Mouse (Mus musculus): Measurements from ENCODE around the gene AU040320.

AU040320 gene

DNA sequence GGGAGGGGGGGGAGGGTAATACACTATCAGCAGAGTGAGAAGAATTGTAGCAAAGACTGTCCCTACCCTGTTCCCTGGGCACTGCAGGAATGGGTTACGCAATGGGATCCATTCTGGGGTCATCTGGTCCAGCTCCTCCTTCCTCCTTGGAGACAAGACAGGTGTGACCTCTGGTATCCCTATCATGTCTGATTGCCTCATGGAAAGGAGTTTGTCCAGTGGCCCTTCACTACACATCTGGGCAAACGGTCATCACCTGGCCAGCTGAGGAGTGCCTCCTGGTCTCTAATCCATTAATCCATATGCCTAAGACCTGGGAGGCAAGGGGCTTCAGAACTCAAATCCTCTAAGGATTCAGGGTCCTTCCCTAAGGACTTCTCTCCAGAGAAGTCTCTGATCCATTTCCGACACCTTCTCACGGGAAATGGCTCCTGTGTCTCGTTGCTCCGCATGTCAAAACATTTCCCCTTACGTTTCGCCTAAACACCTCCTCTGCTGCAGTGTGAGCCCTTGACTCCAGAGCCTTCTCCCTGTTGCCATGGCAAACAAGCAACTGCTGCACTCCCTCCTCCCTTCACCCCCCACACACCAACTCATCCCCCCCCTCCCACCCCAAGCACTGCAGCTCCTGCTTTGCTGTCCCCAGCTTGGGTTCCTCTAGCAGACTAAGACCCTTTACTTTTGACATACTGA is 2.3 kb upstream of the AU040320 start:
- no peak for DNase-seq

DNA sequence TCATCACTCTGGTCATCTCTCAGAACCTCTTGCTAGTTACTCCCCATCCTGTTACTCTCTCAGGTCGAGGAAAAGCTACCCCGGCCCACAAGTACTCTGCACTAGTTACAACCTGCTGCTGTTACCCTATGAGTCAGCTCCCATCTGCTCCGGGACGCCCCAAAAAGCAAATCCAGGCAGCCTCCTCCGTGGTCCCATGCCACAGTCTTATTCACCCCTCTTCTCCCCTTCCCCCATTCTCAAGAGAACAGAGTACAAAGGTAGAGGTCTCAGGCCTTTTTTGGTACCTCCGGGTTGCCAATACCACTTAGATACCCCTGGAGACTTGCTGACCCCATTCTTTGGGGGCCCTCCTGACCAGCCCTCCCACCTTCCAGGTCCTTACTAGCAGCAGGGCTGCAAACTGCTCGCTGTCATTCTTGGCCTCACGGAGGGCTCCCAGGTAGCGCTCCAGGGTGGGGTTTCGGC is 1.8 kb upstream of the AU040320 start:
- DNase-seq: no peak

DNA sequence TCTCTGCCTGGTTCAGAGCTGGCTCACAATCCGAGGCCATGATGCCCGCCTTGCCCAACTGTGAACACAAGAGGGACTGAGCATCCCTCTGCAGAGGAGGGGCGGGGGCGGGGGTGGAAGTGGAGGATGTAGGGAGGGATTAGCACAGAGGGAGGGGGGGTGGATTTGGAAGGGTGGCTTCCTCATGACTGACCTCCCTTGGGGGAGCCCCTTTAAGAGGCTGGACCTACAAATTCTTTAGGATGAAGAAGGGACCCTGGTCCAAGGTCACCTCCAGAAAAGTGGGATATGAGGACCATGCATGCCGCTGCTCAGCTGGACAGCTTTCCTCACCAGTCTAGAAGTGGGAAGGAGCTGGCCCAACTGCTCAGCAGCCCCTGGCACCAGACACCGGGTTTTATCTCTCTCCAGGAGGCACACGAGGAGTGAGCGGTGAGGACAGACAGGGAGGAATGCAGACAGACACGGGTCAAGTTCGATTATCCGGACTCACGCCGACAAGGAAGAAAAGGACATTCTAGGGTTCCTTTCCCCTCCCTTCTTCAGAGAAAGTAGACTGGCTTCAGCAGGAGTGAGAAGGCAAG is 1.2 kb upstream of the AU040320 start:
- DNase-seq: peak; percentile 17

DNA sequence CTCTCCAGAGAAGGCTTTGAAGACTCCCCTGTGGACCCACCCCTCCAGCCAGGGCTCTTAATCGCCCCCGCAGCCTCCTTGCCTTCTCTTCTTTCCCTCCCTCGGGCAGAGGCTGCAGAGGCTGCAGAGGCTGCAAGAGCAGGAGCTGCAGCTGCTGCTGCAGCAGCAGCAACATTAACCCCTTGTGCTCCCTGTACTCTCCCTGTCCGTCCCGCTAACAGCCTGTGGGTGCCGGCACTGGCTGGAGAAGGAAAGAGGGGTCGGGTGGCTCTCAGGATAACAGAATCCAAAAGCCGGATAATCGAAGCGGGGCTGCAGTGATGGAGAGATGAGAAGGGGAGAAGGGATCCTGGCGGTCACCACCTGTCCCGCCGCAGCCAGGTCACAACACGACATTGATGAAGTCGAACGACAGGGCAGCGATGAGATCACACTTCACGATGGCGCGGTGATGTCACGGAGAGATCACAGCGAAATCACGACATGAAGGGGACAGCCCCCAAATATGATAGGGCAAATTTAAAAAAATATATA is 669 bp upstream of the AU040320 start:
- peak; percentile 41 for DNase-seq

DNA sequence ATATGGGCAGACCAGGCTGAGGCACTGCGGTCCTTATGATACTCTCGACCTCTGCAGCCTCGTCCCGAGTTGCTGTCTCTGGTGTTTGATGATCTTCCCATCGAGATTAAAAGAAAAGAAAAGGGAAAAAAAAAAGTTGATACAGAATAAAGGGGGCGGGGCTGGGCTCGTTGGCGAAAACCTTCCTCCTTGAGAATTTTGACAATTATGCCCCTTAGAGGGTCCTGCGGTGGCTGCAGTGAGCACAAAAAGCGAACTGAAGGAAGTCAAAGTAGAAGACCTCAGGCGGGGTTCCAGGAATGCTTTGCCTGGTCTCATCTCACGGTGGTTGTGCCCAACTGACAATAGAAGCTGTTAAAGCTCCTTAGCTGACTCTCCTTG is 877 bp downstream of the AU040320 start:
- DNase-seq: peak; percentile 24

DNA sequence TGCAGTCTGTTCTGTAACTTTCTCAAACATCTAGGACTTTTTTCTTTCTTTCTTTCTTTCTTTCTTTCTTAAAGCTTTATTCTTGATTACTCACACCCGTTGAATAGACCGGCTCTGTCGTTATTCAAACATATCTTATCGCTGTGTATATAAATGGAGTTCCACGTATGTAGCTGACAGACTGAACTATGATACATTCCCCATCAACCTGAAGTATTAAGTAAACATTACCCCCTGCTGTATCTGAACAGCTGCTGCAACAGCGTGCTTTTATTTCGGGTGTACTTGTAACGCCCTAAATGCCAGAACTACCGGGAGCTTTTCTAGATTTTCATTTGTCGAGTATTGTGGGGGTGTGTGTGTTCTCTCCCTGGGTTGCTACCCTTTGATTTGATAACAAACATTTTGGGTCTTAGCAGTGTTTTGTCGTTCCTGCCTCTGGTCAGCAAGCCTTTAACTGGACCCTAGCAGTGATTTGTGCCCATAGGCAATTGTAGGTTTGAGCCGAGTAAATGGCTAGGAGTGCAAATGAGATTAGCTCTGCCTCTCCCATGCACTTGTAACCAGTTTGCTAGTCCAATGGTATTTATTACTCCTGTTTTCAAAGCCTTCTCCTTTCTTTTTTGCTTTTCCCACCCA is 1.5 kb downstream of the AU040320 start:
- DNase-seq: no peak

DNA sequence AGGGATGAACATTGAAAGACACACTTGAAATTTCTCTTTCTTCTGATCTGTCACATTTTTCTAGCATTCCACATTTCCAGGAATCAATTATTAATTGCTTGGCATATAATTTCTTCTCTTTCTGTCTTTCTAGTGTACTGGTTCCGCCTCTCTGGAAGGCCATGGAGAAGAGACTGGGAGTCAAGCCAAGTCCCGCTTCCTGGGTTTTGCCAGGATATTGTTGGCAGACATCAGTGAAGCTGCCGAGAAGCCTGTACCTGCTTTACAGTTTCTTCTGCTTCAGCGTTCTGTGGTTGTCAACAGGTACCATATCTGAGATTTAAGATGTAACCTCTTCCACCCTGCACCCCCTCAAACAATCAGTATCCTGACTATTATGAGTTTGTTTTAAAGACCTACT is 3.4 kb downstream of the AU040320 start:
- no peak for DNase-seq

DNA sequence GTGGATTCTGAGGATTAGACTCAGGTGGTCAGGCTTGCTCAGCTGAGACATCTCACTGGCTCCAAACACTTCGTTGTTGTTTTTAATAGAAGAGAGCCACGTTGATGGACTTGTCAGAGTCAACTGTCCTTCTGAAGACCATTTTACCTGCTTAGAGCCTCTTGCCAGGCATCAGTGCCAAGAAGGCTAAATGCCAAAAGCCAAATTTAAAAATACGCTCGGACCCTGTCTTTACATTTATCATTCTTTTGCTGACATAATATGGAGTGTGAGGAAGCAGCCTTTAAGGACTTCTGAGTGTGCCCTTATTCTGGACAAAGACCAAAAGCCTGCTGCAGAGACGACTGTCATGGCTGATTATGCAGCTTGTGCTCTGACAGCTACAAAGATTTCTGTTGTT is 5.0 kb downstream of the AU040320 start:
- DNase-seq: no peak

DNA sequence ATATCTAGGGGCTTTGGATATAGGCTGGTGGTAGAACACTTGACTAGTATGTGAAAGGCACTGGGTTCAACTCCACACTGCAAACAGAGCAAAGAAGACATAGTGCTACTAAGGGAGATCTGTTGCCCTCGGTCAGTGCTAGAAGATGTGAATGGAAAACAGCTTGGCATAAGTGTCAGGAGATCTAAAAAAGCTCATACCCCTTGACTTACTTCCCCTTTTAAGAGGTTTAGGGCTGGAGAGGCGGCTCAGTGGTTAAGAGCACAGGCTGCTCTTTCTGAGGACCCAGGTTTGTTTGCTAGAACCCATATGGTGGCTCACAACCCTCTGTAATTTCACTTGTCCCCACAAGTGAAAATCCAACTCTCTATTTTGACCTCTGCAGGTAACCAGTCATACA is 6.1 kb downstream of the AU040320 start:
- no peak for DNase-seq

DNA sequence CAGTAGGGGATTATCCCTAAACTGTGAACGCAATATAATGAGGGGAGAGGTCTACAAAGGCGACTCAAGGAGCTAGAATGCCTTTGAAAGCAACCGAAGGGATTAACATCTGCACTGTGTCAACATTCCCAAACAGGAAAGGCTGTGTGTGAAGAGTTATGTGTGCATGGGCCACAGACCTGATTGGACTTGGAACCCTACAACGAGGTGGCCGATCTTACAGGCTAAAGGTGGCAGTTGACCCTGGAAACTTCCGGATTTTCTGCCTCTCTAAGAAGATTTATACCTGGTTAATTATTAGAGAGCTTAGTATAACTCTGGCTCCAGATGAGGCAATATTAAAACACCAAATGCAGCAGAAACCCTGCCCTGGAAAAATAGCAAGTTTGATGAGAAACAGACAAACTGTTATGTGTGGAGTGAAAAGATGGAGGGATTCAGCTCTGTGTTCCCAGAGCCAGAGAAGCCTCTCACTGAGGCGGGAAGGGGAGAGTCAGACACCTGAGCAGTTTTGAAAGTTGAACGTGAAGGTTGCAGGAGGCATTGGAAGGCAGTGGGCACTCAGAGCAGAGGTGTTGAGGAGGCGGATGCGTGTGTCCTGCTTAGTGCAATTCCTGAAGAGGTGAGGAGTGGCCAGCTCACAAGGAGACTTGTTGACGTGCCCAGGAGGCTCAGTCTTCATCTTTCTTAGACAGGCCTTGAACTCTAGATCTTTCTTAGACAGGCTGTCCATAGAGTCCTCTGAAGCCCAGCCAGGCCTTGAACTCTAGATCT is 9.4 kb downstream of the AU040320 start:
- DNase-seq: no peak

DNA sequence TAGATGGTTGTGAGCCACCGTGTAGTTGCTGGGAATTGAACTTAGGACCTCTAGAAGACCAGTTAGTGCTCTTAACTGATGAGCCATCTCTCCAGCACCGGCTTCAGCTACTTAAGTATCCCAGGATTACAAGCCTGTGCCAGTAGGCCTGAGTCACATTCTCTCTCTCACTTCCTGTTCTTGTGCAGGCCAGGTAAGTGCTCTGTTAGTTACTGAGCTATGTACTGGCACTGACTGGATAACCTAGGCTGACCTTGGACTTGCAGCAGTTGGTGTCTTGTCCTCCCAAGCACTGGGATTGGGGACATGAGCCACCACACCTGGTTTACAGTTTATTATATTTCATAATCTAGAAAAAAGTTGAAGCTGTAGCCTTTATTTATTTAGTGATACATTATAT is 10.1 kb downstream of the AU040320 start:
- DNase-seq: no peak

DNA sequence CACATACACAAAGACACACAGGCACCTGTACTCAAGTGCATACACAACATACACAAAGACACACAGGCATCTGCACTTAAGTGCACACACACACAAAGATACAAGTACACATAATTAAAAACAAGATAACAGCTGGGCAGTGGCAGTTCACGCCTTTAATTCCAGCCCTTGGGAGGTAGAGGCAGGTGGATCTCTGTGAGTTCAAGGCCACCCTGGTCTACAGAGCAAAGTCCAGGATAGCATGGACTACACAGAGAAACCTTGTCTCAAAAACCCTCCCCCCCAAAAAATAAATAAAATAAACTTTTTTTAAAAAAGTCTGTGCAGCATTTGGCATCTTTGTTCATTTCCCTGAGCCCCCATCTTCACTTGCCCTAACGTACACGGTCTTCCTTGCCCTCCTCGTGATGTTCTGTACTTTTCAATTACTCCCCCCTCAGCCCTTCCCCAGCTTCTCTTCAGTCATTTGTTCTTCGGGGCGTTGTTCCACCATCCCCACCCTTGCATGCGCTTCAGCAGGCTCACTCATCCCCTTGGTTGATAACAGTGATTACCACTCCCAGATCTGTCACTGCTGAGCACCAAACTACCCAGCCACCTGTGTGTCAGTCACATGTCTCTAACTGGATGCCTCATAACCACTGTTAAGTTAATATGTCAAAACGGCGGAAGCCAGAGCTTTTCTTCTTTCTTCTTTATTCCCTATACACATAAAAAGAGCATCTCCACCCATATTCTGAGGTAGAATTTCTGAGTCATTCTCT is 16.6 kb downstream of the AU040320 start:
- DNase-seq: no peak

DNA sequence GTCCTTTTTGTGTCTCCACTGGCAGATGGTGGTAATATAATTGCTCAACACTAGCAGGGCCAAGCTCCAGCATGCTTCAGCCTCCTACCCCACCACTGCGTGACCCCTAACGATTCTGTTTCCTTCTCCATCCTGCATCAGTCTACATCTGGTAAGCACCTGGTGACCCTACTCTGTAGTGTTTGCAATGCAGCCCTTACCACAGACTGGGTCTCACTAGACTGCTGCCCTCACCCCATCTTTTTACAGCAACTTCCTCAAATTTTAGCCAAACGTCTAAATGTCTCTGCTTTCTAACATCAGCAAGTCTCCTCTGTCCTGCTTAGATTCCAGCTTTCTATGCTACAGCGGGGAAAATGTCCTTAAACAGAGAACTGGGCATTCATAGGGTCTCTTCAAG is 17.5 kb downstream of the AU040320 start:
- DNase-seq: no peak

DNA sequence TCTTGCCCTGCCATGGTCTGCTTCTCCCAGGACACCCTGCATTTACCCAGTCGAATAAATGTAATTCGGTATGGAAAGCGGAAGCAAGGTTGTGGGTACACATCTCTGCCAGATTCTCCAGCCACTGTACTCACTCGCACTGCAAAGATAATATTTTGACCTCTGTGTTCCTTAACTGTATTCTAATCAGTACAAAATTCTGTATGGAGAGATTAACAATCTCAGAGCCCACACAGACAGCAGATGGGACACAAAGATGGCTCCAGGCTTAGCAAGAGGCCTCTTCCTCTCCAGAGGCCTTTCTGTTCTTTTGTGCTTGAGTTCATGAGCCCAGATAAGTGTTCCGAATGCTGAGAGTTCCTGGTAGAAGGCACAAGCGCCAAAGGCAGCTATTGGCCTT is 20.5 kb downstream of the AU040320 start:
- no peak for DNase-seq

DNA sequence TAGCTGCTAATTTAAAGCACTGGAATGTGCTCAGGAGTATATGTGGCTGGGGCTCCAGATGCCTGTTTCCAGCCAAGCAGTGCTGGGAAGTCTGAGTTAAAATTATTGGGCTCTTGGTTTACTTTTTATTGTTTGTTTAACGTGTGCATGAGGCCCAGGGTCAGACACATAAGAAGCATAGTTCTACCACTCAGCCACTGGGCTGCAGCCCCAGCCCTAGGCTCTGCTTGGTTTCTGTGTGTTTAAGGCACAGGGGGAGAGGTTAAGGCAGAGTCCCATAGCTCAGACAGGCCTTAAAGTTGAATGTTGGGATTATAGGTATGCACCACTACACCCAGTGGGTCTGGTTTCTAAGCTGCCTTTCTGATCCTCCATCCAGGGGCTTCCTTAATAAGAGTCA is 21.8 kb downstream of the AU040320 start:
- no peak for DNase-seq

DNA sequence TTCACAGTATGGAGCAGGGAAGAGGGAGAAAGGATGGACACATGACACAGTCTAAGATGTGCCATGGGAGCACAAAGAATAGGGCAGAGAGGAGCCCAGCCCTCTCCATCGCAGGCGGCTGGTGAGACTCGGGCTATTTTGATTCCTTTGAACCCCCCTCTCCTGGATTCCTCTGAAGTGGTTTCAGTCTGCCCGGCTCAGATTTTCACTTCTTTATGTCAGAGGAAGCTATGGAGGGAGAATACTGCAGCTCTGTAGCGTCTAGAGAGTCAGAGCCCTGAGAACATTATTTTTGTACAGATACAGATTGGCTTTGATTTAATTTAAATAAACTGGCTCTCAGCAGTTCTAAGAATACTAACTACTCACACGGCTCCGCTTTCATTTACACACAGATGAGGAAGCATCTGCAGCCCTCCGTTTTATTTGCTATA is 25.8 kb downstream of the AU040320 start:
- DNase-seq: no peak

DNA sequence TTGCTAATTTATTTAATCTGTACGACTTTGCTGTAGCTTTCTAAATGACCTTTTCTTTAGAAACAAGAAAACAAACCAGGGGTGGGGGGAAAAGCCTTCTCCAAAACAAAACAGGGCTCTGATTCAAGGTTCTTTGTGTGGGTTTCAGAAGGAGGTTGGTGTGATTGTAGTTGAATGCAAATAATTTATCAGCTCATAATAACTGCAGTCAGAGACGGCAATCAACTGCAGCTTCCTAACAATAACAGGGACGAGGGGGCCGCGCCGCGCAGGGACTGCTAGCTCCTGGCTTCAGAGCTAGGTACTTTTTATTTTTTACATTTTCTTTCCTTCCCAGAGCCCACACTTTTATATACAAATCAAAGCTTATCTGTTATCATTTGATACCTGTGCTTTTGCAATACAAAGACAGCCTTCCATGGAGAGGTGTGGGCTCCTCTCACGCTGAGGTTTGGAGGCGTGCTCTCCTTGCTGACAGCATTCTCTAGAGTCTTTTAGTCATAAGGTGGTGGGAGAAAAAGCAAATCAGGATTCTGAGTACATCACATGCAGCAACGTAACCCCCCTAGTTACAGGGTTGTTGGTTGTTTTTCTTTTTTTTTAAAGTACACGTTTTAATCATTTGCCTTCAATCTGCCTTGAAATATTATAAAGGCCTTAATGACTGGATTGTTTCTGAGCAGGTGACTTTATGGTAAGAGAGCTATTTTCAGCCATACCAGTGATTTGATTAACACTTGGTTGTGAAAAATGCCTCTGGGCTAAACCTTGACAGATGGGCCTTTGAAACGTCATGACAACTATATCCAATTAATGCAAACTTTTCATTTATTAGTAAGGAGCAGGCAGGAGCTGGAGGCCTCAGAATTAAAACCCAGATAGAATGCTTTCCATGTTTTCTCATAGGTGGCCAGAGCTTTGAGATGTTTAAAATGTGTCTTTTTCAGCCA is 26.8 kb downstream of the AU040320 start:
- no peak for DNase-seq

DNA sequence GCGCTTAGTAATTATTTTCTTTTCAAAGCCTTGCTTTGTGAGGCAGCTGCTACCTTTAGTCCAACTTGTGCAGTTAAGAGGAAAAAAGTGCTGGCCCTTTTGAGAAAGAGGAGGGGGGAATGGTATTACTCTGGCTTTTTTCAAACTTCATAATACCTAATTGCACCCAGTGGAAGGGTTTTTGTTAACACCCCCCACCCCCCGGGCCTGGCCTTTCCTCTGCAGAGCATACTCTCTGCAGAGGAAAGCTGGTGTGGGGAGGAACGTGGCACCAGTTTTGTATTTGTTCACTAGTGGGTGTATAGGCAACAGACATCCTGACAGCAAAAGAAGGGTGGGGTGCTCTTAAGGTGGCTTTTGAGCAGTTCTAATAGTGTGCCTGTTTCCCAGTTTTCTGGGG is 28.5 kb downstream of the AU040320 start:
- DNase-seq: no peak

DNA sequence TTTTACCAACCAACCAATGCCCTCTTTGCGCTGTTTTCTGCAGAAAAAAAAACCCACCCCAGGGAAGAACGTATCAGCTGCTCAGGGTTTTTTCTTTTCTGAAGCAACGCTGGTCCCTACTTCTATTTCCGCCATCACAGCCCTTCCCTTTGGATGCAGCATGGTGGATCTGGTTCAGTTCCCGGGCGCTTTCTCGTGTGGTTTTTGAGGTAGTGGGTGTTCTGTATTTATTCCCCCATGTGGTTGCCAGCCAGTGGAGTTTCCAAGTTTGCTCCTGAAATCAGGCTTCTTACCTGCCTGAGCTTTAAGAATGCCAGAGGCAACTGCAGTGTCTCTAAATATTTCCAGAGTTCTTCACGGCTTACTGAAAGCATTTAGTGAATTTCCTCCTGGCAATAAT is 29.2 kb downstream of the AU040320 start:
- DNase-seq: no peak

DNA sequence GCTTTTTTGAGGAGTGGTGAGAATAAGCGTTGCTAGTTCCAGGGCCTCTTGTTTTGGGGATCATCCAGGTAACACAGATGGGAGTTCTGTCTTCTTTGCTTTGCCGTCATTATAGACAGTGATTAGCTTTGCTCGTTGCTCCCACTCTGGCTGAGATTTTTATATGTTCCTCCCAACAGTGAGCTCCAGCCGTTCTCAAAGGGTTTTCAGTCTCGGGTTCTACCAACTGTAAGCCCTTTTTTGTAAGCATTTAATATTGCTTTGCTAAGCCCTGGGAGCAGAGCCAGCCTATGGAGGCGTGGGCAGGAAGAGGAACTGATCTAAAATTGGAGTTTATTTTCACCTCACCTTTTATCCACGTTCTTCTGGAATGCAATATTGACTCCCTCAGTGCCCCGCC is 29.7 kb downstream of the AU040320 start:
- DNase-seq: no peak

DNA sequence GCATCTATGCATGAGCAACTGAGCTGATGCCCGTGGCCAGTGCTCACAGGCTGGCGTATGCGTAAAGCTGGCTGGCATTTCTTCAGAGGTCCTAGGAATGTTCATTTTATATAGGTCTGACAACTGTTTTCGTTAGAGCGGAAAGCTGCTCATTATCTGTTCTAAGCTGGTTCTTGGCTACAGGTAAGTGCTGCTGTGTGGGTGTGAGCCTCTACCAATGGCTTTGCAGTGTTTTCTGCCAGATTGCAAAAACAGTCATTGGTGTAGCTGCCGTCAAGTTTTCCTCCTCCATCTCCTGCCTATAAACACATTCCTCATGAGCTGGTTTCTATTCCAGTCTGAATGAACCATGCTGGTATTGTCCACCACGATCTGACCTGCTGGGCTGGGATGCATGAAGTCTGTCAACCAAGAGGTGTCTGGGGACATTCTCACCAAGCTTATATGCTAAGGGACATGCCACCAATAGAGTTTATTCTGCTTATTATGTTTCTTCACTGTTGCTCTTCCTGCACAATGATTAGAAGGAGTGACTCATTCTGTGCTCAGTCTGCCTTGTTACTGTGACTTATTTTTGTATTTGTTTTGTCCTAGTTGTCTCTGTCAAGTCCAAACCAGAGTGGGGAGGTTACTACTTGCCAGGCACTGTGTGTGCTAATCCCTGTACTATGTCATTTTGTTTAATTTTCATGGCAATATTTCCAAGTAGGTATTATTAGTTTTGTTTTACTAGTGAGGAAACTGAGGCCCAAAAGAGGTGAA is 39.2 kb downstream of the AU040320 start:
- DNase-seq: no peak

Data from thymus, postnatal 14 days (tissue).